Mouse (Mus musculus) thymus, postnatal 4 days (tissue): ENCODE measurements around the gene Olfr725.

Experiments used
- DNase-seq: peaks from one replicate; pipeline ENCODE4 v3.0.0; 2021

The Olfr725 gene

GRCm38 (mm10) chr14:50040275-50040674 is at the start of gene Olfr725:
TSS of gene Olfr725 (minus strand) at chr14:50040375.
- no peak for DNase-seq

DNA sequence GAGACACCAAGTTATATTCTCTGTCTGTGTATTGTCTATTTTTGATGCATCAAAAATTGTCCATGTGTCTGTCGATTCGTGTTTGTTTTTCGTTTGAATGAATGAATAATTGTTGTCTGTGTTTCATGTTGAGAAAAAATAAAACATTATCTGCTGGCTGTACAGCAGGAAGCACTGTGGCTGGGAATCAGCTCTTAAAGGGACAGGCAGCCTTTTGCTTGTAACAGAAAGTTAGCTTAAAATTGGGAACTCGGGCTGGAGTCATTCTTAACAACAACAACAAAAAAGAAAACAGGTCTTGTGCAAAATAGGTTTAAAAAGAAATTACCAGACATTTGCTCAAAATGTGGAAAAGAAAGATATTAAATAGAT is 22.5 kb upstream of the Olfr725 start:
- DNase-seq = no peak

GRCm38 (mm10) chr14:50061955-50062732 is 22.0 kb upstream of the Olfr725 start:
- DNase-seq = peak; percentile 61

DNA sequence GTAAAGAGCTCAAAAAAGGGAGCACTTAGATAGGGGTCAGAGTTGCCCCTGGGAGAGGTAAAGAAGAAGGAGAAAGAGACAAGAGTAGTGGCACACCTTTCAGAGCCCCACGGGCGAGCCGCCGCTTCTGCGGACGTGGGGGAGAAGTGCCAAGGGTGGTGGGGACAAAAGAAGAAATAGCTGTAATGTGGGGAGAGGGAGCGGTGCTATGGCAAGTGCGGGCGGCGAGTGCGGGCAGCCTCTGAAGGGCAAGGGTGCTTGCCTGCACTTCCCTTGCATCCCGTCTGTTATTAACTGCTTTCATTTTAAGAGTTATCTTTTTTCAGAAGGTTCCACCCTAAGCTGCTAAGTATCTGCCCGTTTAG is 21.4 kb upstream of the Olfr725 start:
- DNase-seq = peak; percentile 16

- peak; percentile 9 for DNase-seq
Observed at GRCm38 (mm10) chr14:50061179-50061578, 21.0 kb upstream of the Olfr725 start.

DNA sequence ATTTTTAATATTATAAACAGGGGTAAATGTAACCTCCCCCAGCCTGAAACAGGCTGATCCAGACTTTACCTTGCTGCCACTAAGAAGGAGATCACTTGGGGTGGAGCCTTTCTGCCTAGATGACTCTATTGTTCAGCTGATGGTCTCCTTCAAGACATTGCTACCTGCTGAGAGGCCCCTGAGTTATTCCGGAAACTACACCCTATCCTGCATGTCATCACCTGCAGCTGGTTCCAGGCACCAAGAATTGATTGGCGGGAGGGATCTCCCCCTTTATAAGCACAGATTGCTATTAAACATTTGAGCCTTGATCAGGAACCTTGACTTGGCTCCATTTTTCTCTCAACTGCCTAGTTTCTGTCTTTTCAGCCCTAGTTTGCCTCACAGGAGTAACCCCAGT is 8.1 kb downstream of the Olfr725 start:
- no peak for DNase-seq

GRCm38 (mm10) chr14:50031356-50031755 is 8.8 kb downstream of the Olfr725 start:
- no peak for DNase-seq

DNA sequence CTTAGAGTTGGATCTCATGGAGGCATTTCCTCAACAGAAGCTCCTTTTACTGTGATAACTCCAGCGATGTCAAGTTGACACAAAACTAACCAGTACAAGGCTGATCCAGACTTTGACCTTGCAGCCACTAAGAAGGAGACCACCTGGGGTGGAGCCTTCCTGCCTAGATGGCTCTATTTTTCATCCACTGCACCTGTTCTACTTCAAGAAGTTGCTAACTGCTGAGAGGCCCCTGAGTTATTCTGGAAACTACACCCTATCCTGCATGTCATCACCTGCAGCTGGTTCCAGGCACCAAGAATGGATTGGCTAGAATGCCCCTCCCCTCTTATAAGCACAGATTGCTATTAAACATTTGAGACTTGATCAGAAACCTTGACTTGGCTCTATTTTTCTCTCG is 13.8 kb downstream of the Olfr725 start:
- DNase-seq = no peak
